In the genomic region with DNA sequence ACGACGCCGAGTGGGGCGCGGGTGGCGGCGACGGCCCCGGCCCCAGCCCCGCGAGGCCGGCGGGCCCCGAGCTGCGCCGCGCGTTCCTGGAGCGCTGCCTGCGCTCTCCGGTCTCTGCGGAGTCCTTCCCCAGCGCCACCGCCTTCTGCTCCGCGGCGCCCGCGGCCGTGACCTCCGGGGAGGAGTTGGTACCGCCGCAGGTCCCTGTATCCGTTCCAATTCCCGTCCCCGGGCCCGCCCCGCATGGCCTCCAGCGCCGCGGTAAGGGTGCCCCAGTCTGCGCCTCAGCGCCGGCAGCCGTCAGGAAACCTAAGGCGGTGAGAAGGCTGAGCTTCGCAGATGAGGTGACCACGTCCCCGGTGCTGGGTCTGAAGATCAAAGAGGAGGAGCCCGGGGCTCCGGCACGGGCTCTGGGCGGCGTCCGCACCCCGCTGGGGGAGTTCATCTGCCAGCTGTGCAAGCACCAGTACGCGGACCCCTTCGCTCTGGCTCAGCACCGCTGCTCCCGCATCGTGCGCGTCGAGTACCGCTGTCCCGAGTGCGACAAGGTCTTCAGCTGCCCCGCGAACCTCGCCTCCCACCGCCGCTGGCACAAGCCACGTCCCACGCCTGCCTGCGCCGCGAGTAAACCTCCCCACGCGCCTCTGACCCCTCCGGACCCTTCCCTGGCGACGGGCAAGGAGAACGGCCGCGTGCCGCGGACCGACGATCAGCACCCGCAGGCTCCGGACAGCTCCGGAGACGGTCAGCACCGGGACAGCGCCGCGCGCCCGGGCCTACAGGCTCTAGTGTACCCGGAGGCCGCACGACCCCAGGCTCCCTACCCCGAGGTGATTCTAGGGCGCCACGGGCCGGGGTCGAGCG, we compare ENCODE assay signal across 8 mouse cellular contexts. TPM values are rescaled to one million over a fixed set of nuclear protein-coding genes. Genes with fewer than 3 reads are reported as not detected.
DNase-seq lines count a peak whose midpoint lies in the region; ATAC-seq and TF ChIP-seq lines count a peak whose summit lies in the region.

No protein-coding gene starts in this region.

- H3K4me1 ChIP-seq in embryonic facial prominence, embryonic 14.5 days (ENCODE audit: control insufficient read depth, insufficient read depth, low read length), result peaks cover 15% of the 10 kb centered on the region
- H3K4me1 ChIP-seq in heart, embryonic 14.5 days (ENCODE audit: control insufficient read depth in 2 of 2, insufficient read depth in 2 of 2, low read length in 2 of 2), result peaks cover 4 to 20% of the 10 kb centered on the region in 2 experiments
- H3K4me1 ChIP-seq in kidney, embryonic 16.5 days (ENCODE audit: insufficient read depth, low read length), result peaks cover 23% of the 10 kb centered on the region
- peaks cover 10% of the 10 kb centered on the region for H3K4me1 ChIP-seq in lung, postnatal 0 days (ENCODE audit: insufficient read depth, low read depth, low read length)

- H3K27ac ChIP-seq in embryonic facial prominence, embryonic 14.5 days (replicated peaks; ENCODE audit: low read depth, low read length), result no peak overlapping the region
- H3K27ac ChIP-seq in heart, embryonic 14.5 days (replicated peaks in 1 of 2; ENCODE audit: control insufficient read depth in 1 of 2, insufficient read depth in 1 of 2, low read depth in 2 of 2, low read length in 2 of 2), result no peak overlapping the region
- H3K27ac ChIP-seq in kidney, embryonic 16.5 days (ENCODE audit: low read length), result no peak overlapping the region
- H3K27ac ChIP-seq in lung, postnatal 0 days (ENCODE audit: low read length), result no peak overlapping the region

- H3K4me3 ChIP-seq in embryonic facial prominence, embryonic 14.5 days (ENCODE audit: low read depth, low read length), result peak overlapping the region; percentile 46
- peak overlapping the region; percentile 38 to 50 for H3K4me3 ChIP-seq in heart, embryonic 14.5 days (ENCODE audit: control insufficient read depth in 1 of 2, insufficient read depth in 1 of 2, low read depth in 1 of 2, low read length in 2 of 2)
- peak overlapping the region; percentile 50 for H3K4me3 ChIP-seq in kidney, embryonic 16.5 days (ENCODE audit: low read length)
- H3K4me3 ChIP-seq in lung, postnatal 0 days (ENCODE audit: low read depth, low read length), result peak overlapping the region; percentile 29

- TF ChIP-seq CTCF in lung, postnatal 0 days (IDR thresholded peaks at IDR 0.05), result no peak

- peak; percentile 82 for ATAC-seq in embryonic facial prominence, embryonic 14.5 days (ENCODE audit: low read depth)
- ATAC-seq in heart, embryonic 14.5 days (ENCODE audit: insufficient number of reproducible peaks, insufficient read depth, low FRiP score, low read depth), result peak; percentile 80
- ATAC-seq in kidney, embryonic 16.5 days (ENCODE audit: low FRiP score, low TSS enrichment), result peak; percentile 95
- peak; percentile 90 for ATAC-seq in lung, postnatal 0 days

- H3K36me3 ChIP-seq in embryonic facial prominence, embryonic 14.5 days (ENCODE audit: control insufficient read depth, insufficient read depth, low read length), result peaks cover 11% of the 10 kb centered on the region; the same call in 1 of the 2 replicates
- peaks cover 6% of the 10 kb centered on the region for H3K36me3 ChIP-seq in heart, embryonic 14.5 days (ENCODE audit: control insufficient read depth, insufficient read depth, low read length)
- H3K36me3 ChIP-seq in kidney, embryonic 16.5 days (ENCODE audit: insufficient read depth, low read length), result peaks cover 3% of the 10 kb centered on the region; the same call in 1 of the 2 replicates
- H3K36me3 ChIP-seq in lung, postnatal 0 days (ENCODE audit: insufficient read depth, low read length), result 0 out of 2 replicates have a peak, but pooled peaks cover 5% of the 10 kb centered on the region

- peak; percentile 13 for DNase-seq in 3134 (ENCODE audit: extremely low read depth, insufficient read length, low spot score)
- DNase-seq in WW6 (ENCODE audit: low read depth, low spot score), result peak; percentile 63
- DNase-seq in embryonic facial prominence, embryonic 14.5 days (ENCODE audit: low spot score), result peak; percentile 62
- peak; percentile 66 for DNase-seq in lung, postnatal 0 days (ENCODE audit: low spot score)
- DNase-seq in ovary, postnatal 10 days (ENCODE audit: low spot score), result peak; percentile 71
- DNase-seq in urinary bladder, postnatal 14 days (ENCODE audit: low spot score), result peak; percentile 53

- TF ChIP-seq EP300 in lung, postnatal 0 days (IDR thresholded peaks at IDR 0.05), result no peak

- no peak overlapping the region for H3K9ac ChIP-seq in embryonic facial prominence, embryonic 14.5 days (ENCODE audit: low read depth, low read length)
- H3K9ac ChIP-seq in heart, embryonic 14.5 days (ENCODE audit: low read length), result no peak overlapping the region
- no peak overlapping the region for H3K9ac ChIP-seq in kidney, embryonic 16.5 days (replicated peaks; ENCODE audit: low read length)
- no peak overlapping the region for H3K9ac ChIP-seq in lung, postnatal 0 days (replicated peaks; ENCODE audit: low read depth)

- peaks cover 56% of the 10 kb centered on the region for H3K27me3 ChIP-seq in embryonic facial prominence, embryonic 14.5 days (replicated peaks; ENCODE audit: control insufficient read depth, insufficient read depth, low read length)
- H3K27me3 ChIP-seq in heart, embryonic 14.5 days (ENCODE audit: control insufficient read depth, insufficient read depth, low read length), result peaks cover 56% of the 10 kb centered on the region
- H3K27me3 ChIP-seq in kidney, embryonic 16.5 days (ENCODE audit: insufficient read depth, low read length), result peaks cover 47% of the 10 kb centered on the region
- peaks cover 35% of the 10 kb centered on the region for H3K27me3 ChIP-seq in lung, postnatal 0 days (replicated peaks; ENCODE audit: insufficient read depth, low read length)

- WGBS in embryonic facial prominence, embryonic 14.5 days, result under 1% methylated on average over 43 of the region's 109 CpGs
- WGBS in heart, embryonic 14.5 days, result under 1% methylated on average over 86 of the region's 109 CpGs
- under 1% methylated on average over 98 of the region's 109 CpGs for WGBS in kidney, embryonic 16.5 days
- WGBS in lung, postnatal 0 days, result 4% methylated on average over 84 of the region's 109 CpGs

- H3K4me2 ChIP-seq in embryonic facial prominence, embryonic 14.5 days (ENCODE audit: low read depth, low read length), result peak overlapping the region; percentile 76
- H3K4me2 ChIP-seq in heart, embryonic 14.5 days (ENCODE audit: low read length), result peak overlapping the region; percentile 68
- H3K4me2 ChIP-seq in kidney, embryonic 16.5 days (replicated peaks; ENCODE audit: low read depth, low read length), result peak overlapping the region; percentile 78
- H3K4me2 ChIP-seq in lung, postnatal 0 days (replicated peaks; ENCODE audit: low read depth, low read length), result peak overlapping the region; percentile 52

- H3K9me3 ChIP-seq in embryonic facial prominence, embryonic 14.5 days (ENCODE audit: control insufficient read depth, low read length), result no peaks in the 10 kb centered on the region
- no peaks in the 10 kb centered on the region for H3K9me3 ChIP-seq in heart, embryonic 14.5 days (ENCODE audit: control insufficient read depth, low read length)
- no peaks in the 10 kb centered on the region for H3K9me3 ChIP-seq in kidney, embryonic 16.5 days (ENCODE audit: low read length)
- H3K9me3 ChIP-seq in lung, postnatal 0 days (ENCODE audit: low read length), result no peaks in the 10 kb centered on the region

RNA-seq across cellular contexts. Expression of gene Insm2, which starts 0.6 kb away (rescaled TPM):
- 0.64 and 0.99 TPM in 2 replicates for polyA plus RNA-seq in embryonic facial prominence, embryonic 14.5 days (2014; fragmentation: Nextera tagmentation; extraction: Ambion mirVana)
- not detected in 2 replicates for polyA plus RNA-seq in heart, embryonic 14.5 days (2014; fragmentation: Nextera tagmentation; extraction: Ambion mirVana)
- 0.26 and 0.40 TPM in 2 replicates for polyA plus RNA-seq in kidney, embryonic 16.5 days (2015; fragmentation: Nextera tagmentation; extraction: Ambion mirVana)
- polyA plus RNA-seq in lung, postnatal 0 days (2015; fragmentation: Nextera tagmentation; extraction: Ambion mirVana), result 0.08 and 0.10 TPM in 2 replicates

RNA-seq across cellular contexts. Expression of gene Aldoart2, which starts 34.8 kb away (rescaled TPM):
- not detected in 2 replicates for polyA plus RNA-seq in embryonic facial prominence, embryonic 14.5 days (2014; fragmentation: Nextera tagmentation; extraction: Ambion mirVana)
- polyA plus RNA-seq in heart, embryonic 14.5 days (2014; fragmentation: Nextera tagmentation; extraction: Ambion mirVana), result 0.16 TPM in 1 of 2 replicates, not detected in the other
- not detected in 2 replicates for polyA plus RNA-seq in kidney, embryonic 16.5 days (2015; fragmentation: Nextera tagmentation; extraction: Ambion mirVana)
- not detected in 2 replicates for polyA plus RNA-seq in lung, postnatal 0 days (2015; fragmentation: Nextera tagmentation; extraction: Ambion mirVana)

Comparison
In these comparisons a context has a peak if more than half of its experiments do, and no peak if none do; other contexts are left out.
1. DNase-seq: peak in every context shown above with its lines; median percentile 71 in ovary, postnatal 10 days; 66 in lung, postnatal 0 days; 63 in WW6; 62 in embryonic facial prominence, embryonic 14.5 days; 53 in urinary bladder, postnatal 14 days; 13 in 3134.